Mouse (Mus musculus): Measurements from ENCODE around the gene Limk2. TPM values are rescaled to one million over a fixed set of nuclear protein-coding genes. Genes with fewer than 3 reads are reported as not detected.

The Limk2 gene
- polyA plus RNA-seq (2014; fragmentation: Illumina TruSeq; extraction: RNeasy Lipid Tissue Mini Kit (QIAGEN cat#74804); ENCODE audit: low replicate concordance): 17.3 TPM

DNA sequence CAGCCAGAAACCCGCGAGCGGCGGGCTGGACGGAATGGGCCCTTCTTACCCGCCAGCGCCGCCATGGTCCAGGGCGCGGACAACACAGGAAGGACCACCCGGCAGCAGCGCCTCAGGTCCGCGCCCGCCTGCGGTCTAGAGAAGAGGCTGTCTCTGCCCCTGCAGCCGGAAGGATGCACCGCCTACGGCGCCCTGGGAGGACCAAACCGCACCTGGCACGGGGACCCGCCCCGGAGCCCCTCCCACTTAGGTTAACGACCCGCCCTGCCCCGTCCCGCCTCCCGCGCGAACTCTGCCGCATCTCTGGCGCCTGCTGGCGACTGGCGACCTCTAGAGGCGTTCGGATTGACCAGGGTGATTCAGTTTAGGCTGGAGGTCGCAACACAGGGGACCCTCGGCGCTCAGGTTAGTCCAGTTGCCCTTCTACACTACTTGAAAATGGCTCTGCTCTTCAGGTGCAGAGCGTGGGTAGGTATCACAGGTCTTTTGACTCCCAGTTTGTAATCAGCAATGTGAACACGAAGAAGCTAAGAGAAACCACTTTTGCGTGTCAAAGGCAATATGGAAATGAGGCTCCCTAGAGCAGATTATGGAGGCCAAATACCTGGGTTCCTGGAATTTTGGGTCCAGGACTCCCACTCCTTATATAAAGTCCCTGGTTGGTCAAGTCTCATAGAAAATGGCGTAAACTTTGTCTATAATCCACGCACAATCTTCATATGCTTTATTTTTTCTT lies at the start of gene Limk2:
Gene Limk2, minus strand, starts transcription at position 193 of the 736 bp plus-strand sequence.

GRCm38 (mm10) chr11:3452167-3452639 lies 43.2 kb upstream of the Limk2 start, which contains the start of gene Rnf185:
Gene Rnf185, minus strand, starts transcription at chr11:3452363.

DNA sequence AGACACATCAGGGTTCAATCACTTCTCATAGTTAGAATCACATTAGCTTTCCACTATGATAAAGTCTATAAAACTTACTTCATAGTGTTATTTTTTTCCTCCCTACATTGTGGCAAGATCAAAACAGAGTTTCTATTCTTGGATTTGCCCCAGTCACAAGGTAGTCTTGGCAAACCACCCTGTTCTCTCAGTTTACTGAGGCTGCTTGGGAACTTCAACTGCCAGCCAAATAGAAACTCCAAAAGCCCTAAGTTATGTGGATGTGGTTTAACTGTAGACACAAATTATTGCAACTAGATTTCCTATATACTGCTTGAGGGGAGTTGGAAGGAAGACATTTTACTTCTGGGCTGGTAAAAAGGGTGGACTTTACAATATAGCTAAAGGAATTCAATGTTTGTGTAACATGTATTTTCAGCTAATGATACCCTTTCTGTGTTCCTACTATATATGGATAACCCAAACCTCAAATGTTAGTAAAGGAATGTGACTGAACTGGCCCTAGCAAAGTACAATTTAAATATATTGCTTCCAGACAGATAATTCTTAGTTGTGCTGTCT lies 79.0 kb downstream of the Limk2 start, which contains the start of gene Pik3ip1:
Gene Pik3ip1, plus strand, starts transcription at position 511 of the 561 bp plus-strand sequence.

Other genes starting within 250 kb of the Limk2 start
- 11.5 TPM for gene Sfi1, start 215.7 kb downstream of the Limk2 start, polyA plus RNA-seq (2014; fragmentation: Illumina TruSeq; extraction: RNeasy Lipid Tissue Mini Kit (QIAGEN cat#74804); ENCODE audit: low replicate concordance)
- gene Eif4enif1, start 206.8 kb downstream of the Limk2 start, polyA plus RNA-seq (2014; fragmentation: Illumina TruSeq; extraction: RNeasy Lipid Tissue Mini Kit (QIAGEN cat#74804); ENCODE audit: low replicate concordance): 70.0 TPM
- 116 TPM for gene Drg1, start 142.8 kb downstream of the Limk2 start, polyA plus RNA-seq (2014; fragmentation: Illumina TruSeq; extraction: RNeasy Lipid Tissue Mini Kit (QIAGEN cat#74804); ENCODE audit: low replicate concordance)
- gene Patz1, start 120.3 kb downstream of the Limk2 start, polyA plus RNA-seq (2014; fragmentation: Illumina TruSeq; extraction: RNeasy Lipid Tissue Mini Kit (QIAGEN cat#74804); ENCODE audit: low replicate concordance): 5.2 TPM
- gene Pik3ip1, start 78.8 kb downstream of the Limk2 start, polyA plus RNA-seq (2014; fragmentation: Illumina TruSeq; extraction: RNeasy Lipid Tissue Mini Kit (QIAGEN cat#74804); ENCODE audit: low replicate concordance): 0.93 TPM
- gene Rnf185, start 43.2 kb upstream of the Limk2 start, polyA plus RNA-seq (2014; fragmentation: Illumina TruSeq; extraction: RNeasy Lipid Tissue Mini Kit (QIAGEN cat#74804); ENCODE audit: low replicate concordance): 24.3 TPM
- gene Pla2g3, start 79.1 kb upstream of the Limk2 start, polyA plus RNA-seq (2014; fragmentation: Illumina TruSeq; extraction: RNeasy Lipid Tissue Mini Kit (QIAGEN cat#74804); ENCODE audit: low replicate concordance): not detected
- 0.78 TPM for gene Inpp5j, start 95.6 kb upstream of the Limk2 start, polyA plus RNA-seq (2014; fragmentation: Illumina TruSeq; extraction: RNeasy Lipid Tissue Mini Kit (QIAGEN cat#74804); ENCODE audit: low replicate concordance)
- gene Selenom, start 105.5 kb upstream of the Limk2 start, polyA plus RNA-seq (2014; fragmentation: Illumina TruSeq; extraction: RNeasy Lipid Tissue Mini Kit (QIAGEN cat#74804); ENCODE audit: low replicate concordance): 1.5 TPM
- gene Smtn, start 131.4 kb upstream of the Limk2 start, polyA plus RNA-seq (2014; fragmentation: Illumina TruSeq; extraction: RNeasy Lipid Tissue Mini Kit (QIAGEN cat#74804); ENCODE audit: low replicate concordance): not detected
- gene Morc2a, start 240.0 kb upstream of the Limk2 start, polyA plus RNA-seq (2014; fragmentation: Illumina TruSeq; extraction: RNeasy Lipid Tissue Mini Kit (QIAGEN cat#74804); ENCODE audit: low replicate concordance): 10.2 TPM